Mouse (Mus musculus) ovary, postnatal 14 days (tissue): ENCODE results near the gene Slc25a11.
A peak's percentile ranks its signal among the peaks of the same experiment; 100 is the strongest.

Experiments
- DNase-seq: peaks from one replicate; pipeline ENCODE4 v3.0.0; 2022; ENCODE audit warnings: low spot score

The Slc25a11 gene

DNA sequence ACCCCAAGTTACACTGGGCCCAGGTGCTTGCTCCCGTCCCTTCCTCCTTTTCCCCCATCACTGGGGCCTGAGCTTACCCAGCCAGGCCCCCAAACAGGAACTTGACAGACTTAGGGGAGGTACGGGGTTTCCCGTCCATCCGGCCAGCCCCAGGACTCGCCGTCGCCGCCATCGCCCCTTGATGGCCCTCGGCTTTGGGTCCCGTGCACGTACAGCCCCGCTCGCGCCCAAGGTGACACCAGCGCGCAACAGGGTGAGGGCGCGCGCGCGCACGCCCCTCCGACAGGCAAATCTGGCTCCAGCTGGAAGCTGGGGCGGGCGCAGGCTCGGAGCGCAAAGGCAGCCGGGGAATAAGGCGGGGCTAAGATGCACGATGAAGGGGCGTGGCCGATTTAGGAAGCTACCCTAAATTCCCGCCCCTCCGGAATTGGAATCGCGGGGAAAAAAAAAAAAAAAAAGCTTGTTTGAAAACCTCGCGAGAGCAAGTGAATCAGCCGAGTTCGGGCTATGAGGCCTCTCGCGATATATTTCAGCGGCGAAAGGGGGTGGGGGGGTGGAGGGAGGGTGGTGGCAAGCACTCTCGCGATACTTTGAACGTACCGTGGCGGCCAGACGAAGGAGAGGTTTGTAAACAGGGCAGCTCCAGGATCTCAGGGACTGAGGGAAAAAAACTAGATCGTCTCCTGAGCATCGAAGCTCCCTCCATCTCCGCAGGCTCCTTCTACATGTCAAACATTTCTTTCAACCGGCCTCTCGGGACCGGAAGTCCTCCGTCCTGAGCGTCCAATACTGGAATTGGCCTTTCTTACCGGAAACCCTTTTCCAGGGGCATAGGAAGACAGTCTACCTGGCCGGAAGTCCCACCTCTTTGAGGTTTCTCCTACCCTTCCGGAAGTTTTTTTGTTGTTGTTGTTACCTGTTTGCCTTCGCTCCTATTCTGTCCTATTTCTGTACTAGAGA lies at the start of gene Slc25a11, which contains the start of gene Rnf167:
Gene Slc25a11 (minus strand): TSS at position 789 of the 960 bp plus-strand sequence.
Gene Rnf167 (plus strand): TSS at position 545 of the 960 bp plus-strand sequence.
- DNase-seq = peak; percentile 86

DNA sequence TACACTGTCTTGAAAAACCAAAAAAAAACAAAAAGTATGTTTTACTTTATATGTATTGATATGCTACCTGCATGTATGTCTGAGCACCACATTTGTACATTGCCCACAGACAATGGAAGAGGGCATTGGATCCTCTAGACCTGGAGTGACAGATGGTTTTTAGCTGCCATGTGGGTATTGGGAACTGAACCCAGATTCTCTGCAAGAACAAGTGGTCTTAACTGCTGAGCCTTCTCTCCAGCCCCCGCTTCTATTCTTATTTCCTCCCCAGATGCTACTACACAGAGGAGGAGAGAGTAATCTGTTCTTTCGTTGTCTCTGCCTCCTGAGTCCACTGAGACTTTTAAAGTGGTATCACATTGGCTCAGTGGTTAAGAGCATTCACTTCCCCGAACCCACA lies 46.2 kb upstream of the Slc25a11 start:
- DNase-seq = no peak

DNA sequence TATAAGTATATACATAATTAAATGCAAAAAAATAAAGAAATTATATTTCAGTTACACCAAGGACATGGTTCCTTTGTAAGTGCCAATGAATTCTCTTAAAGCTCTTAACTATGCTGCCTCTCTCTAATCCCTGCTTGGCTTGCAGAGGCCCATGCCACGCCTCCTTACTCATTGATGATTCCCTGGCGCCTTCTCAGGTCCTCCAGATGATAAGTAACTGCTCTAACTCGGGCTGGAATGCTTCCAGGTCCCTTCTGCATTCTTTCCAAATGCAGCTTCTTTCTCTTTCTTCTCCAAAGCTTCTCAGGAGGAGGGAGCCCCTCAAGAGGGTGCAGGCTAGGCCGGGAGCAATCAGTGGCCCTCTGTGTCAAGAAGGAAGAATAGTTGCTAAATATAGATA lies 42.3 kb upstream of the Slc25a11 start:
- no peak for DNase-seq

DNA sequence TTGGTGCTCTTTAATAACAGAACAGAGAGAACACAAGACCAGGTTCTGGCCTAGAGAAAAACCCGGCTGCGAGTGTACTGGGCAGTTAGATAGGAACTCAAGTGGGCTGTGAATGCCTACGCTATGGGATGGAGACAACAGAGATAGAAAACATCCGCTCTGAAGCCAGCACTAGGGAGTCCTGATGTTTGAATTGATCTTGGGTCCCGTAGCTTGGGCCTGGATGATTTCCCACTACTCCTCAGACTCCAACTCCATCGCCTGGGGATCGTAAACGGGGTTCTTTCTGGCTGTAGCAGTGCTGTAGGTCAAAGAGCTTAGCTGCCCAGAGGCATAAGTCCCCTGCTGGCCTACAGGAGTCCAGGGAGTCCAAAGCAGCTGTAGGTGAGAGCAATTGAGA lies 41.1 kb upstream of the Slc25a11 start:
- DNase-seq = no peak

DNA sequence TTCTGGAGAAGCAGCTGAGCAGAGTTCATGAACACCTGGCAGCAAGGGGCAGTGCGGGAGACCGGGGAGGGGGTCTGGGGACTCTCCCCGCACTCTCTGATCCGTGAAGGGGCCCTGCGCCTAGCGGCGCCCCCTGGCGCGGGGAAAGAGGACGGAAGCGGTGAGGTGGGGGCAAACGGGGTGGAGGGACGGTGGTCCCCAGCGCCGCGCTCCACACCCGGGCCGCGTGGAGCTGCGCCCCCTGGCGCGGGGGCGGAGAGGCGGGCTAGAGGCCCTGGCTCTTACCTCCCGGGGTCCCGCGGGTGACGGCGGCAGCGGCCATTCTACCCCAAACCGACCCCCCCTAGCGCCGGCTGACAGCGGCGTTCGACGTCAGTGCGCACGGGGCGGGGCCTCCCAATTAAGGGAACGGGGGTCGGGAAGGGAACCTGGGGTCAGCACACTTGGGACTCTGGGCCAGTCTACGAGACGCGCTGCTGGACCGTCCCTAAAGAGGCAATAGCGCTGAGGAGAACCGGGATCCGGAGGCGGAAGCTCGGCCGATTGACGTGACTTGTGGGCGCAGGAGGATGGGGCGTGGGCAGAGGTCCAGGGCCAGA lies 40.4 kb upstream of the Slc25a11 start, which contains the start of gene Camta2:
Gene Camta2 (minus strand): TSS at position 505 of the 599 bp plus-strand sequence.
- DNase-seq = peak; percentile 80

DNA sequence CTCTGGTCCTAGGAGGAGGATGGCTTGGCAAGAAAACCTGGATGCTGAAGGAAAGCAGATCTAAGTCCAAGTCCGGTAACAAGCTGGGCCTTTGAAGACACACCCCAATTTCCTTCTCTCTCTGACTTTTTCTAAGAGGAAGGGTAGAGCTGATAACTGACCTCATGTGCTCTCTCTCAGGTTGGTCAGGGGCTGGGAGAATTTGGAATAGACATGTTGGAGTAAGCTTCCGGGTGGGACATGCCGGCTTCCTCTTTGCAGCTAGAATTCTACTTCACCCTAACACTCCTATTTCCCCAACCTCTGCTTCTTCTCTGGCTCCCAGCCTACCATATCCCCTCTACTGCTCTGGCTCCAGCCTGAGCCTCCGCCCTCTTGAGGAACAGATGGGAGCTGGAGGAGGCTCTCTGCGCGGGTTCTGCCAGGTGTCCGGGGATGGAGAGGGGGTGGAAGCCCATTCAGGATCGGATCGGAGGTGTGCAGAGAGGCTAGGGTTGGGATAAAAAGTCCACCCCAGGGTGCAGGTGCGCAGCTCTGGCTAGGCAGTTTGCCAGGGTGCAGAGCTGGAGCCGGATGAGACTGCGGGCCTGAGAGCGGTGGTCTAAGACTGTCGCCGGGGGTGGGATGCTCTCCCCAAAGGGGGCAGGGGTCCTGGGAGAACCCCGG lies 39.8 kb upstream of the Slc25a11 start:
- DNase-seq = peak; percentile 37

DNA sequence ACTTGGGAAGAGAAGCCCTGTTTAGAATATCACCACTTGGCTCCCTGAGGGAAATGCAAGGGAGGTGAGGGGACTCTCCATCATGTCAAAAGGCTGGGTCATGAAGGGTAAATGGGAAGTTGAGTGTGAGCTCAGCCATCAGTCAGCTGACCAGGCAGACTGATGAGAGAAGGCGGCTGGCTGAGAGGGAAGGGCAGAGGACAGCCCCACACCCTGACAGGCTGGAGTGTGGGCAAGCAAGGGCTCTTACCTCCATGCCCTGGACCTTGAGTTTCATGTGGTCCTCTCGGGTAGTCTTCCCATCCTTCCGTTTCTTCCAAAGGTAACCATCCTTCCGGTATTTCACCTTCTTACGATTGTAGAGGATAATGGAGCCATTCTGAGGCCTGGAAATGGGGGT lies 36.4 kb upstream of the Slc25a11 start:
- no peak for DNase-seq

DNA sequence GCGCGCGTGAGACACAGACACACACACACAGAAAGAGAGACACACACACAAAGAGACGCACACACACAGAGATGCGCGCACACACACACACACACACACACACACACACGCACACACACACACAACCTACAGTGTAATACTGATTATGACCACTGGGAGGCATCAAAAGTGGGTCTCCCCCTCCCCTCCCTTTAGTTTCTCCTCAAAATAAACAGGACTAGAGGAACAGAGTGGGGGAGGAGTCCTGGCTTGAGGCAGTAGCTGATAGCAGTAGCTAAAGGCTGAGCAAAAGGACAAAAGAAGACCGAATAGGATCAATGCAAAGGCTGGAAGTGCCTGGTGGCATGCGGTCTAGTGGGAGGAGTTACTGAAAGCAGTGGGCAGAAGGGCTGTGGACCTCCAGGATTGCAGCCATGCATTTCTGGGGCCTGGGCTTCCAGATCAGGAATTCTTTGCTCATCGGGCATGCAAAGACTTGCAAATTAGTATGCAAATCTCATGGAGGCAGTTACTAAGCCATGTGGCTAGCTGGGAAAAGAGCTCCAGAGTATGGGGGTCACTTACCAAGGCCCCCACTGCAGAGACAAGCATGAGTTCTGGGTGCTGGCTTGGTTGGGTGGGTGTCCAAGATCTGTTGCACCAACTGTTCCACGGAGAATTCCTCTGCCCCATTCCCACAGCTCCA lies 34.8 kb upstream of the Slc25a11 start:
- DNase-seq = peak; percentile 33

DNA sequence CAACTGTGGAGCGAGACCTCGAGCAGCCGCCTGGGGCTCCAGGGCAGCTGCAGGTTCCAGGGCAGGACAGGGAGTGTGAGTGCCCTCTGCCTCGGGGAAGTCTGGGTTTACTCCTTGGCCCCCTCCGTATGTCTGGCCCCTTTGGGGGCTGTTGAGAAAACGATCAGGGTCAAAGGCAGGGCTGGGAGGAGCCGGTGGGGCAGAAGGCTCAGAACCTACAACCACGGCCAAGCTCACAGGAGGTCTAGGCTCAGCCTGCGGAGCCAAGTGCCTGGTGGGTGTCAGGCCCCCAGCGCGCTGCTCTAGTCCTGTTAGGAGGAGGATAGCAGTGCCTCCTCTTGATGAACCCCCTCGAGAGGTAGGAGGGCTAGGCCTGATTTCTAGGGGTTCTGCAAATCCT lies 33.9 kb upstream of the Slc25a11 start:
- DNase-seq = no peak

DNA sequence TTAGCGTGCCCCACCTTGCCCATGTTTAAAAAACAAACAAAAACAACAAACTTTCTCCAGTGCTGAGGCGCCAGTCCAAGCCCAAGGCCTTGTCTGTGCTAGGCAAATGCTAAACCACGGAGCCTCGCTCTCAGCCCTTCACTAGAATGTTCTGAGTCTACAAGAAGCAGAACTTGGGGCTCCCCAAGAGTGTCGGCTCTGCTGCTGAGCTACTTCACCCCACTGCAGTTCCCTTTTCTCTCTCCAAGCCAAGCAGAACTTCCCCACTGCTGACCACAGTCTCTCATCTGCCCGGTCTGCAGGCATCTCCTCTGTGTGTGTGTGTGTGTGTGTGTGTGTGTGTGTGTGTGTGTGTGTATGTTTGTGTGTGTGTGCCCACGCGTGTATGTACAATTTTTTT lies 32.6 kb upstream of the Slc25a11 start:
- DNase-seq = no peak

DNA sequence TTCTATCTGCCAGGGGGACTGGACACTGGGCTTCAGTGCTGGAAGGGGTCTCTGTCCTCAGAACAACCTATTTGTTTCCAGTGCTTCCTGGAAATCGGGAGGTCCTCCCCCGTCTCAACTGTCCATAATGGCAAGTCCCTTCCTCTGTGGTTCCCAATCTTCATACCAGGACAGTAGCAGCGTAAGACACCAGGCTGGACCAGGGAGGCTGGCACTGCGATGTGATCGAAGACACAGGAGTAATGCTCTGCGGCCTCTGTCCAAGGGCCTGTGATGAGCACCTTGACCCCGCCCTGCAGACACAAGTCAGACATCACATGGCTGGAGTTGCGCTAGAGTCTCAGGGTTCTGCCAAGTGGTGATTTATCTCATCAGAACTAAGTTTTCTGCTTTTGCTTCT lies 32.1 kb upstream of the Slc25a11 start:
- DNase-seq = no peak

DNA sequence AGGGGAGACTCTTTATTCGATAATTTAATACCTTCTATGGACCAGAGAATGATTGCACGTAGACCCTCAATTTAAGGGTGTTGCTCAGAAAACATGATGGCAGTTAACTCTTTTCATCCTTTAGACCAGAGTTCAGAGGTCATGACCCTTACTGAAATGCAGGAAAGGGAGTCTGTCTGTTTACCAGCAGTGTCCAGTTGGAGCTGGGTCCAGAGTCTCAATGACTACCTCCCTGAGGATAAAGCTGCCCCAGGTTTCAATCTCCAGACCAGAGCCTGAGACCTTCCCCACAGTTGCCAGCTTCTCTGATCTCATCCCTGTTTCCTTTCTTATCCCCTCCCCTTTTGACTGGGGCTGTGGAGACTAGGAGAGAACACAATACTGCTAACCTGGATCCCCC lies 31.3 kb upstream of the Slc25a11 start:
- DNase-seq = no peak

DNA sequence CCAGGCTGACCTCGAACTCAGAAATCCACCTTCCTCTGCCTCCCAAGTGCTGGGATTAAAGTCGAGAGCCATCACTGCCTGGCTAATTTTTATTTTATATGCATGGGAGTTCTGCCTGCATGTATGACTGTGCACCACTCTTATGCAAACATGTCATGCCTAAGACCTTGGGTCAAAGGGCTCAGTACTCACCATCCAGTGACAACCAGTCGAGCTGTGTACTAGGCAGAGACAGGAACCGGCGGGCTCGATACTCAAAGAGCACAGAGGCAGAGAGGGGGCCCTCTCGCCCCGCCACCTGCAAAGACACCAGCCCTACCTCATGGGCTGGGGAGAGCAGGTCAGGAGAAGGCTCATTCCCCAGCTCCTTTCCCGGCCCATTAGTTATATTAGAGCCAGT lies 30.8 kb upstream of the Slc25a11 start:
- no peak for DNase-seq

DNA sequence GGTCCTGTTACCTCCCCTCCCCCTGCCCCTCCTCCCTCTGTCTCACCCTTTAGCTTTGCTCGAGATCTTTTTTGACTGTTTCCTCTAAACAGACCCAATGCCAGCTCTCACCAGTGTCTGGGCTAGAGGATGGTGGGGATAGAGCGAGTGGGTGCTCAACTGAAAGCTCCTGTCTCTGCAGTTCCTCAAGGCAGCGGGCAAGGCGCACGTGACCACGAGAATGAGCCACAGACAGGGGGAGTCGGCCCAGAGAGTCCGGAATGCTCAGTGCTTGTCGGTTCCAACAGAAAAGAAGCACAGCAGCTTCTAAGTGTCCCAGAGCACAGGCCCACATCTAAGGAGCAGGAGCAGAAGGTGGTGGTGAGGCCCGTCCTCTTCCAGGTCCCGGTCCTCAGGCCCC lies 27.2 kb upstream of the Slc25a11 start:
- DNase-seq = no peak

DNA sequence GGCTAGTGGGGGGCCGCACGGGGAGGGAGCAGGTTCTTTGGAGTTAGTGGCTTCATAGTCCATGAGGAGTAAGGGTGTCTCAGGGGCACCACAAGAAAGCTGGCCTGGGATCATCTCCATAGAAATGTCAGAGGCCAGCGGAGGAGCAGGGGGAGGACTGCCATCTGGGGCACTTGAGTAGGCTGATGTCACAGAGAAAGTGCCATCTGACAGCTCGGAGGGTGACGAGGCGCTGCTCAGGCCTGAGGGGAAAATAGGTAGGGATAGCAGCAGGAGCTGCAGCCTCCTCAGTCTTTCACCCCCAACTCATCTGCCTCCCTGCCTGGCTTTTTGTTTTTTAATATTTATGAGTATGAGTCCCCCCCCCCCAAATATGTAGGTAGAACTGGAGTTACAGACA lies 26.7 kb upstream of the Slc25a11 start:
- DNase-seq = no peak

DNA sequence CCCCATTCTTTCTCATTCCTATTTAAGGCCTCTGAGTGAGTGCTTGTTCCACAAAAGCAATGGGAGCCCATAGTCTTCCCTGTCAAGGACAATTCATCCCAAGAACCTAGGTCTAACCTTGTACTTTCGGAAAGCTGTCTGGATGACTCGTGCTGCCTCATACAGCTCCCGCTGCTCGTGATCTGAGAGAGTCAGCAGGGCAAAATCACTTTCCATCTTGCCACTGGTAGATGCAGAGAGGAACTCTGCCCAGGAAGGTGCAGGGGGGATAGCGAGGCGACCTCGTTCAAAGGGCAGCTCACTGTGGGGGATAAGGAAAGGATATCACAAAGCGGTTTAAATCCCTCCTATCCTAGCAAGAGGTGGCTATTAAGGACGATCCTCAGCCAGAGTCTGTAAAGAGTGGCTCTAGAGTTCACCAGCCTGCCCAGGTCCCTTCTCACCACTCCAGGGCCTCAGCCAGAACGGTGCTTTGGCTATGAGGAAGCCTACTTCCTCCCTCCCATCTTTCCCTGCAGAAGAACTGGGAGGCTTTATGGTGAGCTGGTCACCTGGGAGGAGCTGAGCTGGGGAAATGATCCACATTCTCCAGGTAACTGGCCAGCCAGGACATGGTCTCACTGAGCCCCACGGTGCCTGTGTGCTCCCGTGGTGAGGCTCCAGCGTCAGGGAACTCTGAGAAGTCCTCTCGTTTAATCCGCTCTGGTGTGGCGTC lies 24.2 kb upstream of the Slc25a11 start:
- no peak for DNase-seq

DNA sequence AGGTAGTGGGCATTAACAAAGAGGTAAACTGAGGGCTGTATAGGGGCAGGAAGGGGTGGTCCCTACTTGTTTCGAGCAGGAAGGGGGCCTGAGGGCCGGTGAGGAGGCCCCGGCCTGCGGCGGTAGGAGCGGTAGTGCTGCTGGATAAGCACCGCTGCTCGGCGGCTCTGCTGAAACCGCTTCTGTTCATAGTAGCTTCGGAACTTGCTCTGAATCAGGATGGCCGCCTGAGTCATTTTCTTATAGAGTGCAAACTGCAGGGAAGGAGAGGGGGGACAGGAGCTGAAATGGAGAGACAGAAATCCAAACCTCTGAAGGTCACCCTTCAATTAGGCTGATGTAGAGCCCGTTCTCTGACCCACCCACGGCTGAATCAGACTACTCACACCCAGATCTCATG lies 23.2 kb upstream of the Slc25a11 start:
- DNase-seq = no peak

DNA sequence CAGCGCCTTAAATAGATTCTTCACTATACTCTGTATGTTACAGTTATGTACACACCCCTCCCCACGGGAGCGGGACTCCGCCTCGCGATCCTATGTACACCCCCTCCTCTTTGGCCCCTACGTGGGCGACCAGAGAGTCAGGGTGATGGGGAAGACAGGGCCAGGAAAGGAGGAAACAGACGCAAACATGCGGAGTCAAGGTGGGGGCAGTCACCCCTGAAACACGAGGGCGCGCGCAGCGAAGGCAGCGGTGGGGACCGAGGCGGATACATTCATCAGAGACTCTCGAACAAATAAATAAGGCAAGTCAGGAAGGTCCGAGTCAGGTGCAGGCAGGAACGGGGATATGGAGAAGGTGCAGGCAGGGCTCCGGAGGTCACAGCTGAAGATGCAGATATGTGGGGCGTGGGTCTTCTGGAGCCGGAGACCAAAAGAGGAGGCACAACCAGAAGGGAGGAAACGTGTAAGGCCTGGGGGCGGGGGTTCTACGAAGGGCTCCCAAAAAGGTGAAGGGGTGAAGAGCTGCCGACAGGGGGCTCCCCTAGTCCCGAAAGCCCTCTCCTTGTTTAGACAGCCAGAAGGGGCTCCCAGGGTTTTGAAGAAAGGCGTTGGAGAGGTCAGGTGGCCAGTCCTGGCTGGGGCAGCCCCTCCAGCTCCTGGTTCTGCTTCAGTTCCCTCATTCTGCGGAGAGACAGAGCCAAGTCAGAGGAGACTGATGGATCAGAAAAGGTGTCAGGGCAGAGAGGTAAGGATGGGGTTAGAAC lies 22.5 kb upstream of the Slc25a11 start:
- peak; percentile 52 for DNase-seq

DNA sequence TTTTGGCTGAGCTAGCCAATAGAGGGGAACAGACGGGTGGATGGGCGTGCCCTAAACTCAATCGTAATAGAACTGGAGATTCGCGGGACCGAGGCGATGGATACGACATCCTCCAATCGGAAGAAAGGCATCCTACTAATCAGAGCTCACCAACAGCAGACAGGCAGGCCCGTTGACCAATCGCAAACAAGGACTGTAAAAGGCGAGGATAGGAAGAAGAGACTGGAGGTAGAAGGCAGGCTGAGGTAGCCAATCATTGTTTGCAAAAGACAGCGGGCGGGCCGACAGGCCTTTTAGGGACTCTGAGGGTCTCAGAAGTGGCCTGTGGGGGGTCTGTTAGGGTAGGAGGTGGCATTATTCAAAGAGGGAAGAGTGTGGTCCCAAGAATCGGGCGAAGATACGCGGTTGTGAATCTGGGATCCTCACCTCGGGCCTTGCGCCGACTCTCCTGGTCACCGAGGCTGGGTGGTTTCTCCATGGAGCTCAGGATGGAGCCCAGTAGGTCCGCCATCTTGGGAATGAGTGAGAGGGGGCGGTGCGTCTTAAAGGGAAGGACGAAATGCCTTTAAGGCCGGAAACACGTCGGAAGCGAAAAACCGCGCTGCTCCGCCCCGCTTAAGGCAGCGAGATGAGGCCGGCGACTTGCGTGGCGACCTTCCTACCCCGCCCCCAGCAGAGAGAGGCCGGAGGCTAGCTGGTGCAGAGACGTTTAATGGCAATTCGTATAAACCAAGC lies 21.7 kb upstream of the Slc25a11 start, which contains the start of gene Spag7:
Gene Spag7 (minus strand): TSS at position 646 of the 735 bp plus-strand sequence.
- peak; percentile 90 for DNase-seq

DNA sequence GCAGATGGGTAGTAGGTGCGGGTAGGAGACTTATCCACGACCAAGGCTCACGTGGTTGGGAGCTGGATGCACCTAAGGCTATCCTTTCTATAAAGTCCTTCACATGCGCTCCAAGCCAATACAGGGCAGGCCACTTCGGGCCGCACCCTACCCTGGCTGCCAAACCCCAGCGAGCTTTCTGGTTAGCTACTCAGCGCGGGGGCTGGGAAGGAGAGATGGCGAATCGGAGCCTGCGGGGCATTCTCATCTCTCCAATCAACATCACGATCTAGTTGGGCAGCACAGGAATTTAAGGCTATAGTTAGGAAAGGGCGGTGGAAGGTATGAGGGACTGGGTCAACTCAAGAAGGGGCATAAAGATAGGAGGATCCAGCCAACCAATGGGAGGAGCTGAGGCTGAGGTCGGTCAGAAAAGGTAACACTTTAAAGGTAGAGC lies 21.1 kb upstream of the Slc25a11 start:
- DNase-seq = peak; percentile 40
